Mouse (Mus musculus): Measurements from ENCODE around the gene Epm2a. TPM values are rescaled to one million over a fixed set of nuclear protein-coding genes. Genes with fewer than 3 reads are reported as not detected.

Gene Epm2a
- not detected in 2 replicates for total RNA-seq (2012; rRNA removed)
- total RNA-seq (2014; rRNA removed) = not detected in 2 replicates
- polyA plus RNA-seq (2012; ENCODE audit: insufficient read length, low read depth) = not detected in 2 replicates

GRCm38 (mm10) chr10:11343205-11344141 is at the start of gene Epm2a:
Gene Epm2a, plus strand, starts transcription at chr10:11343404.
- DNase-seq (ENCODE audit: extremely low read depth) = no peak
- Histone ChIP-seq H3K27me3 (replicated peaks) (no peaks in the 10 kb centered on the region), H3K27ac (ENCODE audit: insufficient read depth, low read depth) (no peak within 1 kb of the TSS), H3K4me1 (ENCODE audit: control insufficient read depth in 1 of 2, insufficient read depth in 2 of 2) (no peaks in the 10 kb centered on the region), H3K4me2 (ENCODE audit: insufficient read depth, low read depth, poor library complexity, severe bottlenecking) (no peak within 1 kb of the TSS), H3K4me3 (replicated peaks in 1 of 3; ENCODE audit: low read depth in 2 of 3, low read length in 2 of 3, poor library complexity in 1 of 3) (no peak within 1 kb of the TSS), H3K9me3 (replicated peaks; ENCODE audit: low read length) (no peaks in the 10 kb centered on the region), H3K36me3 (replicated peaks in 1 of 2; ENCODE audit: control insufficient read depth in 1 of 2, insufficient read depth in 1 of 2, low read length in 1 of 2) (no peaks in the 10 kb centered on the region), H3K79me2 (replicated peaks; ENCODE audit: control insufficient read depth, extremely low read depth, insufficient read depth, poor library complexity, severe bottlenecking) (no peaks in the 10 kb centered on the region), H3K9ac (ENCODE audit: insufficient read depth, low read depth) (no peak within 1 kb of the TSS)
- in situ Hi-C loops (cut with MboI; ENCODE audit: low pct_ligation_motif_present, low pct_unique_long_range_greater_than_20kb, low sequenced_read_pairs) (no loop called here), dilution Hi-C loops (cut with MboI; ENCODE audit: extremely low pct_ligation_motif_present, extremely low pct_unique_long_range_greater_than_20kb, low sequenced_read_pairs) (no loop called here)
- TF ChIP-seq NRF1 (IDR thresholded peaks at IDR 0.05; ENCODE audit: low read depth, low read length) (no peak), HCFC1 (IDR thresholded peaks at IDR 0.05; ENCODE audit: low read depth, low read length) (no peak), ZNF384 (IDR thresholded peaks at IDR 0.05; ENCODE audit: low read depth, low read length) (no peak), ELF1 (IDR thresholded peaks at IDR 0.05; ENCODE audit: low read depth, low read length) (no peak), CHD1 (IDR thresholded peaks at IDR 0.05; ENCODE audit: low read depth, low read length) (no peak), JUN (IDR thresholded peaks at IDR 0.05; ENCODE audit: insufficient read depth, low read depth, low read length) (no peak), NELFE (IDR thresholded peaks at IDR 0.05; ENCODE audit: low read depth, low read length) (no peak), ZMIZ1 (IDR thresholded peaks at IDR 0.05; ENCODE audit: low read depth, low read length) (no peak), E2F4 (IDR thresholded peaks at IDR 0.05; ENCODE audit: insufficient replicate concordance, low read depth, low read length) (no peak)

- dilution Hi-C loops (cut with MboI; ENCODE audit: extremely low pct_ligation_motif_present, extremely low pct_unique_long_range_greater_than_20kb, low sequenced_read_pairs) = no loop called here
- no peak overlapping the region for H3K27ac ChIP-seq (ENCODE audit: insufficient read depth, low read depth)
Observed at GRCm38 (mm10) chr10:11298418-11298817, 44.8 kb upstream of the Epm2a start.

More at GRCm38 (mm10) chr10:11298418-11298817, 44.8 kb upstream of the Epm2a start:
- Histone ChIP-seq H3K79me2 (replicated peaks; ENCODE audit: control insufficient read depth, extremely low read depth, insufficient read depth, poor library complexity, severe bottlenecking) (no peaks in the 10 kb centered on the region), H3K4me3 (replicated peaks in 1 of 3; ENCODE audit: low read depth in 2 of 3, low read length in 2 of 3, poor library complexity in 1 of 3) (no peak overlapping the region), H3K4me2 (ENCODE audit: insufficient read depth, low read depth, poor library complexity, severe bottlenecking) (no peak overlapping the region), H3K9ac (ENCODE audit: insufficient read depth, low read depth) (no peak overlapping the region), H3K9me3 (replicated peaks; ENCODE audit: low read length) (no peaks in the 10 kb centered on the region), H3K4me1 (ENCODE audit: control insufficient read depth in 1 of 2, insufficient read depth in 2 of 2) (peaks cover 0 to 6% of the 10 kb centered on the region in 2 experiments; a peak in 1 of 4 replicates), H3K27me3 (replicated peaks) (no peaks in the 10 kb centered on the region), H3K36me3 (replicated peaks in 1 of 2; ENCODE audit: control insufficient read depth in 1 of 2, insufficient read depth in 1 of 2, low read length in 1 of 2) (peaks cover 0 to 6% of the 10 kb centered on the region in 2 experiments)
- in situ Hi-C loops (cut with MboI; ENCODE audit: low pct_ligation_motif_present, low pct_unique_long_range_greater_than_20kb, low sequenced_read_pairs) = no loop called here
- no peak for DNase-seq (ENCODE audit: extremely low read depth)
- TF ChIP-seq RCOR1 (conservative IDR thresholded peaks at IDR 0.05; ENCODE audit: low read depth, low read length) (no peak), ETS1 (conservative IDR thresholded peaks at IDR 0.05; ENCODE audit: low read depth, low read length) (no peak), CTCF (conservative IDR thresholded peaks at IDR 0.05 in 1 of 2, IDR thresholded peaks at IDR 0.05 in 1 of 2; ENCODE audit: low read depth in 2 of 2, low read length in 2 of 2) (no peak), PAX5 (IDR thresholded peaks at IDR 0.05; ENCODE audit: low read length) (no peak), MAFK (IDR thresholded peaks at IDR 0.05; ENCODE audit: insufficient replicate concordance, low read length) (no peak), MYC (IDR thresholded peaks at IDR 0.05; ENCODE audit: low read depth, low read length) (no peak), MEF2A (IDR thresholded peaks at IDR 0.05; ENCODE audit: borderline replicate concordance, low read depth, low read length) (no peak), ZC3H11A (IDR thresholded peaks at IDR 0.05; ENCODE audit: low read depth, low read length) (no peak), E2F4 (IDR thresholded peaks at IDR 0.05; ENCODE audit: insufficient replicate concordance, low read depth, low read length) (no peak), CHD2 (IDR thresholded peaks at IDR 0.05; ENCODE audit: low read length) (no peak), ZKSCAN1 (IDR thresholded peaks at IDR 0.05; ENCODE audit: borderline replicate concordance, low read depth, low read length) (no peak), SIN3A (IDR thresholded peaks at IDR 0.05; ENCODE audit: low read length) (no peak), NRF1 (IDR thresholded peaks at IDR 0.05; ENCODE audit: low read depth, low read length) (no peak), ZNF384 (IDR thresholded peaks at IDR 0.05; ENCODE audit: low read depth, low read length) (no peak), GABPA (IDR thresholded peaks at IDR 0.05; ENCODE audit: insufficient replicate concordance, low read depth, low read length) (no peak), SMC3 (IDR thresholded peaks at IDR 0.05; ENCODE audit: low read depth, low read length) (no peak), EP300 (IDR thresholded peaks at IDR 0.05; ENCODE audit: low read length) (no peak)
